Mouse (Mus musculus) urinary bladder, postnatal 25 days (tissue): ENCODE measurements around the gene Actn4.

Experiments
- DNase-seq: peaks from one replicate; pipeline ENCODE4 v3.0.0; 2022; ENCODE audit warnings: low spot score

The Actn4 gene

GRCm38 (mm10) chr7:28923865-28924291 is 38.3 kb downstream of the Actn4 start:
- no peak for DNase-seq

- DNase-seq: no peak
Observed at GRCm38 (mm10) chr7:28922606-28923005, 39.5 kb downstream of the Actn4 start.

- no peak for DNase-seq
Observed at GRCm38 (mm10) chr7:28921722-28922465, 40.2 kb downstream of the Actn4 start.

GRCm38 (mm10) chr7:28921178-28921577 is 41.0 kb downstream of the Actn4 start:
- no peak for DNase-seq

GRCm38 (mm10) chr7:28919815-28920214 is 42.3 kb downstream of the Actn4 start:
- peak; percentile 91 for DNase-seq

- DNase-seq: no peak
Observed at GRCm38 (mm10) chr7:28918540-28918939, 43.6 kb downstream of the Actn4 start.

GRCm38 (mm10) chr7:28917503-28918426 is 44.4 kb downstream of the Actn4 start:
- DNase-seq: no peak

- no peak for DNase-seq
Observed at GRCm38 (mm10) chr7:28916491-28916890, 45.6 kb downstream of the Actn4 start.

- no peak for DNase-seq
Observed at GRCm38 (mm10) chr7:28913171-28913570, 49.0 kb downstream of the Actn4 start.

GRCm38 (mm10) chr7:28911632-28912031 is 50.5 kb downstream of the Actn4 start:
- no peak for DNase-seq

- no peak for DNase-seq
Observed at GRCm38 (mm10) chr7:28907195-28907594, 54.9 kb downstream of the Actn4 start.

- no peak for DNase-seq
Observed at GRCm38 (mm10) chr7:28903778-28904177, 58.4 kb downstream of the Actn4 start.

GRCm38 (mm10) chr7:28902809-28903208 is 59.3 kb downstream of the Actn4 start:
- no peak for DNase-seq

GRCm38 (mm10) chr7:28902180-28902579 is 60.0 kb downstream of the Actn4 start:
- no peak for DNase-seq

- no peak for DNase-seq
Observed at GRCm38 (mm10) chr7:28901311-28902125, 60.6 kb downstream of the Actn4 start.

GRCm38 (mm10) chr7:28899972-28900371 is 62.2 kb downstream of the Actn4 start:
- no peak for DNase-seq

GRCm38 (mm10) chr7:28897661-28898060 is 64.5 kb downstream of the Actn4 start:
- no peak for DNase-seq

- DNase-seq: no peak
Observed at GRCm38 (mm10) chr7:28894942-28895341, 67.2 kb downstream of the Actn4 start.

GRCm38 (mm10) chr7:28893643-28894265 is 68.4 kb downstream of the Actn4 start:
- no peak for DNase-seq

- DNase-seq: no peak
Observed at GRCm38 (mm10) chr7:28892601-28893000, 69.5 kb downstream of the Actn4 start.

GRCm38 (mm10) chr7:28888701-28889161 is 73.4 kb downstream of the Actn4 start:
- no peak for DNase-seq

- DNase-seq: no peak
Observed at GRCm38 (mm10) chr7:28886486-28886885, 75.7 kb downstream of the Actn4 start.
